Mouse (Mus musculus) cerebellum, adult 18-20 months (tissue): Measurements from ENCODE around the gene Mapk3.
A peak's percentile ranks its signal among the peaks of the same experiment; 100 is the strongest.
"Not testable (repeated sequence)": the region's sequence is repeated elsewhere in the genome, so short reads cannot be mapped to it uniquely, and the experiment has no call there.

Experiments used
- DNase-seq, 2 experiments: peaks; one replicate each; pipeline ENCODE4 v3.0.0; 2021

Mapk3 gene

GRCm38 (mm10) chr7:126759050-126759671 lies at the start of gene Mapk3:
Gene Mapk3, plus strand, starts transcription at chr7:126759601.
- peak; percentile 87 to 95 for DNase-seq

DNA sequence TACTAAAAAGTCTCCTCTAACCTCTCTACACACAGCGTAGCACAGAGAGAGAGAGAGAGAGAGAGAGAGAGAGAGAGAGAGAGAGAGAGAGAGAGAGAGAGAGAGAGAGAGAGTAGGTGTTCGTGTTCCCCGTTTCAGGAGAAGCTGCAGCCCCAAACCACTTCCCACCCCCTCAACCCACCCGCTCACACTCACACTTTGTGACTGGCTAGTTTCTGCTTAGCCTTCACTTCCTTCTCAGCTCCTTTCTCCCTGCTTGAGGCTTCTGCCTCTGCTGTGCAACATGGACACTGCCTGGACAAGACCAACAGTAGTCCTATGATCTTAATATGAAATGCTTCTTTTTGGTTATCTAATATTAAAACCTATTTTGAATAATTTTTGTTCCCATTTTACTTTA lies 49.1 kb upstream of the Mapk3 start:
- DNase-seq = no peak

DNA sequence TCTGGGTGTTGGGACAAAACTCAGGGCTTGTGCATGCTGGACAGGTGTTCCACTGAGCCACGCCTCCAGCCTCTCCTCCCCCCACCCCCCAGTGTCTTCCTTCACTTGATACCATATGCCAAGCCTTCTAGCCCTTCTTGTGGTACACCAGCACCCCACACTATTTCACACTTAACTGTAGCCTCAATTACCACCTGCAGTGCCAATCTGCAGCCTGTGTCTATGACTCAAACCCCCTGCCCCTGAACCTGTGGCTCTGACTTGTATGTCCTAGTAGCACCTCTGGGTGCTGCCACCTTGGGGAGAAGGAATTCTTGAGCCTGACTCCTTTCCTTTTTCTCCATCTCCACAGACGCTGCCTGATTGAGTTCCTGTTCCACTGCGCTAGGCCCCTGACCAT lies 47.5 kb upstream of the Mapk3 start:
- no peak for DNase-seq

DNA sequence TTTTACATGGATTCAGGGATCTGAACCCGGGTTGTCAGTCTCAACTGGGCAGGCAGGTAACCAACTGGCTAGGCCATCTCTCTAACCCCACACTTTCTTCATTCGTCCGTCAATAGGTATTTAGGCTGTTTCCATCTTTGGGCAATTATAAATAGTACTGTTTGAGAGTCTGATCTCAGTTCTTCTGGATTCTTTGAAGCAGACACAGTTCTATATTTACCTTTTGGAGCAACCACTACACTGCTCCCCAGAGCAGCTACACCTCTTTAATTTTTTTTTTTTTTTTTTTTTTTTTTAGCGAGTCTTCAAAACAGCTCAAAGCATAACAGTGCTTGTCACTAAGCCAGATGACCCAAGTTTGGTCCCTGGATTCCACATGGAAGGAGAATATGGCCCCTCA lies 43.7 kb upstream of the Mapk3 start:
- DNase-seq = no peak

GRCm38 (mm10) chr7:126717566-126717965 lies 41.8 kb upstream of the Mapk3 start:
- DNase-seq = no peak

GRCm38 (mm10) chr7:126718787-126719337 lies 40.5 kb upstream of the Mapk3 start:
- DNase-seq = no peak

GRCm38 (mm10) chr7:126721635-126722034 lies 37.8 kb upstream of the Mapk3 start:
- no peak for DNase-seq

- no peak for DNase-seq
Observed at GRCm38 (mm10) chr7:126725077-126725476, 34.3 kb upstream of the Mapk3 start.

- DNase-seq = no peak
Observed at GRCm38 (mm10) chr7:126725667-126726066, 33.7 kb upstream of the Mapk3 start.

GRCm38 (mm10) chr7:126730256-126730789 lies 29.1 kb upstream of the Mapk3 start:
- not testable (repeated sequence) for DNase-seq

- DNase-seq = no peak
Observed at GRCm38 (mm10) chr7:126736122-126736521, 23.3 kb upstream of the Mapk3 start.

- DNase-seq = no peak
Observed at GRCm38 (mm10) chr7:126739551-126739950, 19.9 kb upstream of the Mapk3 start.

DNA sequence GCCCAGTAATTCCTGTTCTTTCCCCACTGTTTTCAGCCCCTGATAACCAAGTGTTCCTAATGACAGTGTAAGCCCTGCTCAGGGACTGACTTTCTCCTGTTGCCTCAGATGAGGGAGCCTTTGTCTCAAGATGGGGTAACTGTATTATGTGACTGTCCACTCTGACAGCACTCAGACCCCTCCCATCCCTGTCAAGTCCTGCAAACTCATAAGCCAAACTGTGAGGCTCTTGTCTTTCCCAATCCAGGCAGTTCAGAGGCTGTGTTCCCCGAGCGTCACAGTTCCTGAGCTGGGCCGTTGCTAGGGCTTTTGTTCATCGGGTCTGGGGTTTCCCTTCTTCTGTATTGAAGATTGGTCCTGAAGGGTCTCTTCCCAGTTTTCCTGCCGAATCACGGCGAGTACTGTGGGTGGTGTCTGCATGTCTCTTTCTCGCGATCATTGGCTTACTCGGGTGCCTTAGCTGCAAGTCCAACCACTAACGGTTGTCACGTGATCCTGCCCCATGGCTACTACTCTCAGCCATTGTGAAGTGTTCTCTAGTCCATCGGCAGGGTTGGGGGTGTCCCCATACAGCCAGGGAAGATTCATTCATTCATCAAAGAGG lies 19.2 kb upstream of the Mapk3 start:
- DNase-seq = no peak

DNA sequence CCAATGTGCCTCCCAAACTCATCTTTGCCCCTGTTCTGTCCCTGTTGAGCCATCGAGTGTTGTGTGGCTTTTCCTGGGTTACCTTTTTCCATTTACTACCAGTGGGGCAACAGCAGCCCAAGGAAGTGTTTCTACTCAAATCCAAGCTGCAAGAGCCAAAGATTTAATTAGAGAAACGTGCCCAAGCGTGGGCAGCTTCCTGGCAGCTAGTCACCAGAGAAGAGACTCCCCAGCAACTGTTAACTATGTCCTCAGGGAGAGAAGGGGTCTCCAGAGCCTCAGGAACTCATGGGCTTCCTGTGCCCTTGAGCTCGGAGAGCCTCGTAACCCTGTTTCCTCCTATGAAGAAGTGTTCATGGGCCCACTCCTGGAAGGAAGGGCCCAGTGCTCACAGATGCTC lies 18.4 kb upstream of the Mapk3 start:
- DNase-seq = no peak

DNA sequence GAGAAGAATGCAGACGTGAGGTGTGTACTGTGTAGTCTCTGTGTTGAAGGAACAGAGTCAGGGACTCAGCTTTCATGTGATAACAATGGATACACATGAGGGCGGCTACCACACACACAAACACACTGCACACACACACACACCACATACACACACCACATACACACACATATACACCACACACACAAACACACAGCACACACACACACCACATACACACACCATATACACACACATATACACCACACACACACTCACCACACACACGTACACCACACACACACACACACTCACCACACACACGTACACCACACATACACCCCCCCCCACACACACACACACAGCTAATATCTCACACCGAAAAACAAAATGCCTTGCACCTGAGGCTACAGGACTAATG lies 17.9 kb upstream of the Mapk3 start:
- DNase-seq = no peak

DNA sequence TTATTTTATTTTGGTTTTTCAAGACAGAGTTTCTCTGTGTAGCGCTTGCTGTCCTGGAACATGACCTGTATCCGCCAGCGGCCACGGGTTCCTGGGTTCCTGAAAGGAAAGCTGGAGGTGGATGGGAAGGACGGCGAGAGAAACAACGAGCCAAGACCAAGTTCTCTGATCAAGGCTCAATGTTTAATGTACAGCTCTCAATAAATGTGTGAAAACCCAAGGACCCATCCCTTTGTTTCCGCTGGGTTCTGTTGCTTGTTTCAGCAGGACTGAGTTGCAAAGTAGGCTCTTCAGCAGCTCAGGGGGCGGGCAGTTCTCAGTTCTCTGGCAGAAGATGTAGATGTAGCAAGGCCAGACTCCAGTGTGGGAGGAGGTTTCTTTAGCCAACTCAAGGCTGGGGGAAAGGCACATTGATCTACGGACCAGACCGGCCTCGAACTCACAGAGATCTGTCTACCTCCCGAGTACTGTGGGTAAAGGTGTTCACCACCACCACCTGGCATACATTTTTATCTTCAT lies 17.4 kb upstream of the Mapk3 start:
- no peak for DNase-seq

DNA sequence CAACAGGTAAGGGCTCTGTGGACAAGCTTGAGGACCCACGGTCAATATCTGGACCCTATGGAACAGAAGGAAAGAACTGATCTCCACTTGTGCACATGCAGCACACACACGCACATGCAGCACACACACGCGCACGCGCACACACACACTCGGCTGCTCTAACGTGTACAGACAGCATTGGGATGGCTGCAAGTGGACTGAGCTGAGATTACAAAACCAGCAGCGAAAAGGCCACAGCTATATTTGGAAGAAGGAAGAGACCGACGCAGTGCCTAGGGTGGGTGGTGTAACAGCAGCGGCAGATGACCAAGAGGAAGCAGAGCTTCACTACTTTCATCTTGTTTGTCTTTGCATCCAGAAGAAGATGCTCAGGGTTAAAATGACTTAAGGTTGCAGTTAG lies 13.3 kb upstream of the Mapk3 start:
- no peak for DNase-seq

- DNase-seq = no peak
Observed at GRCm38 (mm10) chr7:126746798-126747197, 12.6 kb upstream of the Mapk3 start.

DNA sequence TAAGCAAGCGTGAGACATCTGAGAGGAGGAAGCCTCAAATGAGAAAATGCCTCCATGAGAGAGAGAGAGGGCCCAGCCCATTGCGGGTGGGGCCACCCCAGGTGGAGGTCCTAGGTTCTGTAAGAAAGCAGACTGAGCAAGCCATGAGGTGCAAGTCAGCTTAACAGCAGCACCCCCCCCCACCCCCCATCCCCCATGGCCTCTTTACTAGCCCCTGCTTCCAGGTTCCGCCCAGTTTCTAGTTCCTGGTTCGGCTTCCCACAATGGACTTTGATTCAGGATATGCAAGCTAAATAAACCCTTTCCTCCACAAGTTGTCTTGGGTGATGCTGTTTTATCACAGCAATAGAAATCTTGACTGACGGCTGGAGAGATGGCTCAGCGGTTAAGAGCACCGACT lies 10.6 kb upstream of the Mapk3 start:
- DNase-seq = no peak

GRCm38 (mm10) chr7:126749582-126750343 lies 9.6 kb upstream of the Mapk3 start:
- DNase-seq = no peak

DNA sequence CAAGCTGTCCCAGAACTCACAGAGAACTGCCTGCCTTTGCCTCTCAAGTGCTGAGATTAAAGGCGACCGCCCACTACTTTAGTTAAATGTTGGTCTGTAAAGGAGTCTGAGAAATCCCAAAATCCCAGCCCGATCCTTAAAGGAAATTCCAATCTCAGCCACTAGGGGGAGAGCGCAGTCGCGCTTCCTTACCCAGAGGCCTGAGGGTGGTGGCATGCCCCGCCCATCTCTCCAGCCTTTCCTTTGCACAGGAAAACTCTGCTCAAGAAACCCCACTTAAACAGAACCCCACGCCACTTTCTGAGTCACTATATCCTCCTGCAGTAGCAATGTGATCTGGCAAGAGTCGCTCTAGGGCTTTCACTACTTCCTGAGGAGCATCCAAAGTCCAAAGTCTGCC lies 4.5 kb upstream of the Mapk3 start:
- DNase-seq = peak; percentile 86

DNA sequence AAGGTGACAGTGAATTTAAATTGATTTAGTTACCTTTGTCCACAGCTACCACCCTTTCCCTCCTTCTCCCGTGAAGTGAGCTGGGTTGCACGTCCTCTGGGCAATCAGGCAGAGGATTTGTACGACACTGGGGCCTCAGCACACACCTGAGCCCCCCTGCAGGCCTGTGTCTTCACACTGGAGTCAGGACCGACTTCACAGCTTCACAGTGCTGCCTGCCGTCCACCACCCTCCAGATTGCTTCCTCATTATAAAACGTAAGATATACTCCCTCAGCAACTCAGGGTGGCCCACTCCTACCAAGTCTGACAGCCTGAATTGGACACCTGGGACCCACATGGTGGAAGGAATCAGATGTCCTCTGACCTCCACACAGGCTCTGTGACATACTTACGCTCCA lies 862 bp upstream of the Mapk3 start:
- DNase-seq = peak in 1 of 2 experiments; percentile 8

- peak; percentile 38 to 52 for DNase-seq
Observed at GRCm38 (mm10) chr7:126759672-126760390, 430 bp downstream of the Mapk3 start.
